Mouse (Mus musculus) retina, embryonic 14.5 days (tissue): ENCODE measurements around the gene Bsg.

ENCODE experiments used
- DNase-seq: peaks from one replicate; pipeline ENCODE4 v3.0.0-alpha.2; 2015; ENCODE audit warnings: low spot score

Bsg gene

DNA sequence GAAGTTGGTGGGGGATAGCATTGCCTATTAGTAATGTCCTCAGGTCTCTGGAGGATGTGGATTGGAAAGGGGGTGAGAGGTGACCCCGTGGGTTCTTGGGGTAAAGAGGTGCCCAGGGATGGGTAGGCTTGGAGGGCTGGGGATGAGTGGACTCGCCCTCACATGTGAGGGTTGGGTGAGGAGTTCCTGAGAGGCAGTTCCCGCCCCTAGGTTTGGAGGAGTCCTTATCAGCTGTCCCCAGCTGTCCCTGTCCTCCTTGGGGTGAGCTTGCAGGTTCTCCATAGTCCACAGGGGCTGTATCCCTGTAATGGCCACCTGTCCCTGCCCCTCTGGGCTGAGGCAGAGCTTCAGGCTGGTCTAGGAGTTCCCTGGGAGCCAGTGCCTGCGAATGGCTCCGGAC, 1.7 kb downstream of the Bsg start:
- DNase-seq: no peak

DNA sequence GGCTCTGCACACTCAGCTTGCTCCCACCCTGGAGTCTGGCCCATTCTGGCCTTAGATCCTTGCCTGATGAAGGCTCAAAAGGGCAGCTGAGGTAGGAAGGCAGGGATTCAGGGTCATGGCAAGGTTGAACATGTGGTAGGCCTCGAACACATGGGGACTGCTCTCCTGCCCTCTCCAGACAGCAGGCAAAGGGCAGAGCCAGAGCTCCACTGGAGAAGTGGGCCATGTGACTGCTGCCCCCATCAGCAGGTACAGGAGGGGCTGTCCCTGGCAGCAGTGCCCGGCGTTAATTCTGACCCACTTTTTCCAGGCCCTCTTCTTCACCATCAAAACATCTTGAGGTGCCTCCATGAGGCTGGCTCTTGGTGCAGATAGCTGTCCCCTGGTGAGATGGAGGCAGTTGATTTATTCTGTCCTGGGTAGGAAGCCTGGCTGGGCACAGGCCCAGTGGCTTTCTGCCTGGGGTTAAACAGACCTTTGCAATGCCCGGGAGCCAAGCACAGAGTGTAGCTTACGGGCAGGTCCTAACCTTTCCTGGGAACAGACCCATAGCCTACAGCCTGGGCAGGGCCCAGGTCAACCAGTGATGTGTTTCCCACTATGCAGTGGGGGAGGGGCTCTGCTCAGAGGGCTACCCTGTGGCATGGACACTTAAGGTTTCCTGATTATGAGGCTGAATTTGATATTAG, 2.3 kb downstream of the Bsg start:
- no peak for DNase-seq

DNA sequence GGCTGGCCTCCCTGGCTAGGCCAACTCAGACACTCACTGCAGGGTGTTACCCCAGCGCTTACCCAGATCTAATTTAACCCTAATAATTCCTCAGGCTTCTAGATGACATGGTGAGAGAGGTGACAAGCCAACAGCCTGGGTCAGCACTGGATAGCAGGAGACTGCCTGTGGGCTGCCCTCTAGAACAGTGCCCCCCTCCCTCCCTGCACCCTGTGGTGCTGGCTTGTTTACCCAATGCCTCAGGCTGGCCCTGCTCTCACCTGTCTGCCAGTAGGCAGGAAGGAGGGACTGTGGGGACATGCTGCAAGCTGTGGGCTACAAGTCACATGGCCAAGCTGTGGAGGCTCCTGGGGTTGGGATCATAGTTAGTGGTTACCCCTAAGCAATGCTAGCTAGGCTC, 2.9 kb downstream of the Bsg start:
- DNase-seq: no peak

DNA sequence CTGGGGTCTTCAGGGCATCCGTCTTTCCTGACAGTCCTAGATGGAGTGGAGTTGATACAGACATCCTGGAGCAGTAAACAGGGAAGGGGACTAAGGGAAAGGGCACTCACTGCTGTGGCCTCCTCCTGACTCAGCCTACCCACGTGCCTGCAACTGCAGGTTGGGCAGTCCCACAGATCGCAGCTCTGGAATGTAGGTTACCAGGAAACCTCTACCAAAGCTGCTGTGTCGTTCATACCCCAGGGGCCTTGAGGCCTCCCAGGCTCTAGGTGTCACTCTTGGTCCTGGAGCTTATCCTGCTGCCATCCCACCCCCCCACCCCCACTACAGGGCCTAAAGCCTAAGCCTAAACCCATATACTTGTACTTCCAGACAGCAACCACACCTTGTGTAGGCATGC, 3.5 kb downstream of the Bsg start:
- DNase-seq: no peak

DNA sequence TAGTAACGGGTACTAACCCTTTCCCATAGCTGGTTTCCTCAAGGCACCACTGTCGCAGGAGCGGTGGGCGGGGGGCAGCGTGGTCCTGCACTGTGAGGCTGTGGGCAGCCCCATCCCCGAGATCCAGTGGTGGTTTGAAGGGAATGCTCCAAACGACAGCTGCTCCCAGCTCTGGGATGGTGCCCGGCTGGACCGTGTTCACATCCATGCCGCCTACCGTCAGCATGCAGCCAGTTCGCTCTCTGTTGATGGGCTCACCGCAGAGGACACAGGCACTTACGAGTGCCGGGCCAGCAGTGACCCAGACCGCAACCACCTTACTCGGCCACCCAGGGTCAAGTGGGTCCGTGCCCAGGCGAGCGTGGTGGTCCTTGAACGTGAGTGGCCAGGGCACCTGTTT, 4.4 kb downstream of the Bsg start:
- DNase-seq: no peak

DNA sequence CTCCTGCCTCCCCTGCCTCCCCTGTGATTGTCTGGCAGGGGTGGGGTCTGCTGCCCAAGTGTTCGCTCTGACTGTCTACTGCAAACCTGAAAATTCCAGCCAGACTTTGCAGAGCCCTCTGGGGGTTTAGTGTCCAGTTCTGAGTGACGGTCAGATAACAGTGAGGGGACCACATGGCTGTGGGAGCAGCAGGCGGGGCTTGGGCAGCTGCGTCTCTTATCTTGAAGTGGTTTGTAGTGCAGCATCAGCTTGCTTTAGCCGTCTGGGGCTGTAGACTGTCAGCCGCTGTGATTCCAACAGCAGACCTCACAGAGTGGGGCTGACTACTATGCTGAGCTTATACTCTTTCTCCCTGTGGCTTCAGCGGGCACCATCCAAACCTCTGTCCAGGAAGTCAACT, 5.0 kb downstream of the Bsg start:
- no peak for DNase-seq

DNA sequence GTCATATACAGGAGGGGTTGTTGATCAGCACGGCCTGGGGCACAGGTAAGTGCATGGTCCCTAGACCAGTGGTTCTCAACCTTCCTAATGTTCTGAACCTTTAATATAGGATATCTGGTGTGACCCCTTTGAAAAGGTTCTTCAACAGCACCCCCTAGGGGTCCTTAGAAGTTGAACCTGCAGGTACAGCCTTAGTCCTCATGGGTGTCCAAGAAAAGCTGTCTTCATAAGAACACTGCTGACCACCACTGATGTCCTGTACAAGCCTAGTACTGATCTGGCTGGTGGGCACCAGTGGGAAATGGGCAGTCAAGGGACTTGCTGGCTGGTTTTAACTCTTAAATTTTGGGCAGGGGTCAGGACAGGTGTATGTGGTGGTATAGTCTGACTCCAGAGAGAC, 7.7 kb downstream of the Bsg start:
- DNase-seq: peak; percentile 59

DNA sequence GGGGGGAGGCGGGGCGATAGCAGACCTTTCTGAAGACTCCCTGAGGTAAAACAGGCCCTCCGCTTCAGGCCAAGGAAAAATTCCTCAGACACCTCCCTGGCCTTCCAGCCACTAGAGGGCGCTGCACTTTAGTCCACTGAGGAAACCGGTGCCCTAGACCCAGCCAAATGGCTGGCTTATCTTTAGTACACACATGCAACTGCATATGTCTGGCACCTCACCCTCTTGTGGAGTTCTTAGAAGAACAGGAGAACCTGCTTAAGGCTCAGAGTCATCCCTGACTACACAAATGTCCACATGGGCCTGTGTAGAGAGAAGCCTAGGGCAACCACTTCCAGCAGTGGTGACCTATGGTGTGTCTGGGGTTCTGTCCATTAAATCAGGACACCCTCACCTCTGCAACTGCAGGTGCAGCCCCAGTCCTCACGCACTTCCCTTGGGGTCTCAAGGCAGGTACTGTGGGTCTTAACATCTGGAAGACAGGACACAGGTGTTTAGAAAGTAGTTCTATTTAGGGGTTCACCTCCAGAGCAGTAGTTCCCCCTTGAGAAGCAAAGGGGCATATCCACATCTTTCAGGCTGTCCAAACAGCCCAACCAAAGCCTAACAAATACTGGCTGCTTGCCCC, 8.3 kb downstream of the Bsg start:
- peak; percentile 90 for DNase-seq

DNA sequence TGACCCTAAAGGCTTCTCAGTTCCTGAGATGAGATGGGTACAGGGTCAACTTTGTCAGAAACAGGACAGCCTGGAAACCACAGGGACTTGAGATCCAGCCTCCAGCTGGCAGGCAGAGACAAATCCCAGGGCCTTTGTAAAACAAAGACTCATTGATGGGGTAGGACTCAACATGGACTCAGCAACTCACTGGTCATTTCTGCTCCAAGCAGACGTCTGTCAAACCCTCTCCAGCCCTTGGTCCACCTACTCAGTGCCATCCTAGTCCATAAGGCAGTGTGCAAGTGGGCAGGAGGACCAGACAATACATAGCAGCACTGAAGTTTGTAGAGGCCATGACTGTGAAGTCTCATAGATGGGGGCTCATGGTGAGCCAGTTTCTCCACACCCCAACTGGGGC, 8.9 kb downstream of the Bsg start:
- no peak for DNase-seq

DNA sequence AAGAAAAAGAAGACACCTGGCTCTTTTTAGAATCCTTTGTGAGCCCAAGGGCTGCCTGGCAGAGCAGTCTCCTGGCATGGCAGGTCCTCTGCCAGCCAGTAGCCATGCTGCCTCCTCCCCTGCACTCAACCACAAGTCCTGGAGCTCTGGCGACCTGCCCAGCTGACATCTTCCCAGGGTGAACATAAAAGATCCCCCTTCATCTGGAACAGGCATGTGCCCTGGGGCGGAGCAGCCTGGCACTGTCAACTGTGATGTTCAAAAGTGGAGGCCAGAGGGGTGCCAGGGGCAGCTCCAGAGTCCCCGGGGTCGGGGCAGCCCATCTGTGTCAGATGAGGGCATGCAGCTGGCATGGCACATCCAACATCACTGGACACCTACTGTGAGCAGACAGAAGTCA, 10.7 kb downstream of the Bsg start:
- no peak for DNase-seq

DNA sequence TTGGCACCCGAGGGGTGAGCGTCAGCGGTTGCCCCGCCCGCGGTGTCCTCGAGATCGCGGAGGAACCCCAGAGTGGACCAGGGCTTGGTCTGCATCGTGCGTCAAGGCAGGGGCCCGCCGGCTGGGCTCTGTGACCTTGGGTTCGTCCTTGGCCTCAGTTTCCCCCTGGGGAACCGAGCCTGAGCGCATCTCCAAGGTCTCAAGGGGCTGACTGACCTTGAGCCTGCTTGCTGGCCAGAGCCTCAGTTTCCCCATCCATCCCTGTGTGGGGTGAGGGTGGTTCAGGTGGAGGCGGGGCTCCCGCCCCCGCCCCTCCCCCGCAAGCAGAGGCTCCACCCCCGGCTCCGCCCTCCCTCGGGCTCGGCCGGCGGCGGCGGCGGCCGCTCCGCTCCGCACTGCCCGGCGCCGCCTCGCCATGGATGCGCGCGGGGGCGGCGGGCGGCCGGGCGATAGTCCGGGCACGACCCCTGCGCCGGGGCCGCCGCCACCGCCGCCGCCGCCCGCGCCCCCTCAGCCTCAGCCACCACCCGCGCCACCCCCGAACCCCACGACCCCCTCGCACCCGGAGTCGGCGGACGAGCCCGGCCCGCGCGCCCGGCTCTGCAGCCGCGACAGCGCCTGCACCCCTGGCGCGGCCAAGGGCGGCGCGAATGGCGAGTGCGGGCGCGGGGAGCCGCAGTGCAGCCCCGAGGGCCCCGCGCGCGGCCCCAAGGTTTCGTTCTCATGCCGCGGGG, 12.1 kb downstream of the Bsg start, which contains the start of gene Hcn2:
TSS of gene Hcn2 (plus strand) at position 381 of the 734 bp plus-strand sequence.
- peak; percentile 35 for DNase-seq

DNA sequence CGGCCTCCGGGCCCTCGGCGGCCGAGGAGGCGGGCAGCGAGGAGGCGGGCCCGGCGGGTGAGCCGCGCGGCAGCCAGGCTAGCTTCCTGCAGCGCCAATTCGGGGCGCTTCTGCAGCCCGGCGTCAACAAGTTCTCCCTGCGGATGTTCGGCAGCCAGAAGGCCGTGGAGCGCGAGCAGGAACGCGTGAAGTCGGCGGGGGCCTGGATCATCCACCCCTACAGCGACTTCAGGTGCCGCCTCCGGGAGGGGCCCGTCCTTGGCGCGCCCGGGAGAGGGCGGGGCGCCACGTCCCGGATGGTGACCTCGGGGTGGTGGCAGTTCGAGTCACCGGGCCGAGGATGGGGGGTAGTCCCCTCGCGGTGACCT, 12.7 kb downstream of the Bsg start:
- peak; percentile 27 for DNase-seq

DNA sequence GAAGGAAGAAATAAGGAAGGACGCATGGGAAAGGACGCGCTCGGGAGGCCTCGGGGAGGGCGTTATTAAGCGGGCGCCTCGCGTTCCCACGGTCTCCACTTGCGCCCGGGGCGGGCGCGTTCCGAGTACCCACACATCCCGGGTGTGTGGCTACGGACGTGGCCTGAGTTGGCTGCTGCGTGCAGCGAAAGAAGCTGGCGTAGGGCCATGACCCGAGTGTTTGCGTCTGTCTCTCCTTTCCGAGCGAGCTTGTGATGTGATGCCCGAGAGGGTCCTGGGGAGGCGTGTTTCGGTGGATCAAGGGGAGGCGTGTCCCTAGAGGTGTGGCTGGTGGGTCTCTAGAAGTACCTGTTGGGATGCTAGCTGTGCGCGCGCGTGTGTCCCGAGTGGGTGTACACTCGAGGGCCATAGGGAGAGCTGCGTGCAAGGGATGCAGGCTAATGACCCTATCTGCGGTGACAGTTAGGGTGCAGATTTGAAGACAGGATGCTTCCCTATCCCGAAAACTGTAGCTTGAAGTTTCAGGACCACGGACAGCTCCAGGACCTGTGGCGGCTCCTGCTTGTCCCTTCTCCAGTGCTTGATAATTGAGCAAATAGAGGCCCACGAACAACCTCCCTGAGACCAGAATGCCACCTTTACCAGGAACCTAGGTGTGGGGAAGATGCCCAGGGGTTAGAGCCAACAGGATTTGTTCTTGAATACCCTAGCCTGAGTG, 13.5 kb downstream of the Bsg start:
- DNase-seq: peak; percentile 82

DNA sequence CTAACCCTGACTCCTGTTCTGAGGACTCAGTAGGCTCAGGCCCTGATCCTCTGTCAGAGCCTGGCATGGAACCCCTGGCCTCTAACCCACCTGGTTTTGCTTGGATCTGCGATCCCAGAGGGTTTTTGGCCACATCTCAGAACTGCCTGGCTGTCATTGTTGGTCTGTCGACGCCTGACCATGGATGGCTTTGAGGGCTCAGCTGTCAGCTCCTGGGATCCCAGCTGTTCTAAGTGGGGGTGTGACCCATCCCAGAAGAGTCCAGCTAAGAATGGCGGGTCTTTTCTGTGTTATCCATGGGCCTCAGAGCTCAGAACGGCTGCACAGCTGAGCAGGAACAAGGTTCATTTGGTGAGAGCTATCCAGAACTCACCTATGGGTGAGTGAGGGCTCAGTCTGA, 16.8 kb downstream of the Bsg start:
- DNase-seq: no peak

DNA sequence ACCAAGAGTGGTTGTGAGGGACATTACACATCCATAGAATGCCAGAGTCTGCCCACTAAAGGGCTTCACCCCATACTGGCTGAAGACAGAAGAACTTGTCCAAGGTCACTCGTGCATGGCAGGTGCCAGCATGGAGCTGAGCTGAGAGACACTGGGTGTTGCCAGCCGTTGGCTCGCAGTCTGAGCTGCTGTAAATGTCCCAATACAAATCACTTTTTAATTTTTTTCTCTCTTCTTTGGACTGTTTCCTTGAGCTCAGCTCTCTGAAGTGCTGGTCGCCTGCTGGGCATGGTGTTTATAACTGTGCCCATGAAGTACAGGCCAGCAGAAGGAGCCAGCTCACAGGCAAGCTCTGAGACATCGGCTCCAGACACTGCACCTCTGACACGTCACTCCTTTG, 18.8 kb downstream of the Bsg start:
- DNase-seq: no peak

DNA sequence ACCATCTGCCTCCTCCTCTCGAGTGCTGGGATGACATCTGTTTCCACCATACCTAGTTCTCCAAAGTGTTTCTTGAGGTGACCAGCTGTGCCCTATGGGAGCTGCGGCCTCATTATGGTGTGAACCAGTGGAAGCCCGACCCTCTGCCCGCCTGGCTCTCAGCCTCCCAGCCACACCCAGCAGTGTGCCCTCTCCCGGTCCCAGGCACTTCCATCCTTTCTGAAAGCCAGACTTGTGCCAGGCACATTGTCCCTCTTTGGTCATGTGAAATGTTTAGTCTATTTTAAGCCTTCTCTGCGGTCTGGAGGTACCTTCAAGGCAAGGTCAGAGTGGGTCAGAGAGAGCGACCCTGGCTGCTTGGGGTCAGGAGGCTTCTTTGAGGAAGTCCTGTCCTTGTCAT, 19.4 kb downstream of the Bsg start:
- DNase-seq: no peak

DNA sequence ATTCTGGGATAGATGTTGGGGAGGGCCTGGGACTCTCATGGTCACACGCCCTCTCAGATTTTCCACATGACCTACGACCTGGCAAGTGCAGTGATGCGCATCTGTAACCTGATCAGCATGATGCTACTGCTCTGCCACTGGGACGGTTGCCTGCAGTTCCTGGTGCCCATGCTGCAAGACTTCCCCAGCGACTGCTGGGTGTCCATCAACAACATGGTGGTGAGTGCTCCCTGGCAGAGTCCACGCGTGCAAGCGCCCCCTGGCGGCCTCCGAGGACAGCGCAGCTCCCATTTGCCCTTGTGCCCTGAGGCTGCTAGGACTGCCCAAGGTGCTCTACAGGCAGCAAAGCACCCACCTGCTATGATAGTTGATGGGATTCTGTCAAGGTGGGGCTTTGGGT, 21.8 kb downstream of the Bsg start:
- DNase-seq: peak; percentile 60

DNA sequence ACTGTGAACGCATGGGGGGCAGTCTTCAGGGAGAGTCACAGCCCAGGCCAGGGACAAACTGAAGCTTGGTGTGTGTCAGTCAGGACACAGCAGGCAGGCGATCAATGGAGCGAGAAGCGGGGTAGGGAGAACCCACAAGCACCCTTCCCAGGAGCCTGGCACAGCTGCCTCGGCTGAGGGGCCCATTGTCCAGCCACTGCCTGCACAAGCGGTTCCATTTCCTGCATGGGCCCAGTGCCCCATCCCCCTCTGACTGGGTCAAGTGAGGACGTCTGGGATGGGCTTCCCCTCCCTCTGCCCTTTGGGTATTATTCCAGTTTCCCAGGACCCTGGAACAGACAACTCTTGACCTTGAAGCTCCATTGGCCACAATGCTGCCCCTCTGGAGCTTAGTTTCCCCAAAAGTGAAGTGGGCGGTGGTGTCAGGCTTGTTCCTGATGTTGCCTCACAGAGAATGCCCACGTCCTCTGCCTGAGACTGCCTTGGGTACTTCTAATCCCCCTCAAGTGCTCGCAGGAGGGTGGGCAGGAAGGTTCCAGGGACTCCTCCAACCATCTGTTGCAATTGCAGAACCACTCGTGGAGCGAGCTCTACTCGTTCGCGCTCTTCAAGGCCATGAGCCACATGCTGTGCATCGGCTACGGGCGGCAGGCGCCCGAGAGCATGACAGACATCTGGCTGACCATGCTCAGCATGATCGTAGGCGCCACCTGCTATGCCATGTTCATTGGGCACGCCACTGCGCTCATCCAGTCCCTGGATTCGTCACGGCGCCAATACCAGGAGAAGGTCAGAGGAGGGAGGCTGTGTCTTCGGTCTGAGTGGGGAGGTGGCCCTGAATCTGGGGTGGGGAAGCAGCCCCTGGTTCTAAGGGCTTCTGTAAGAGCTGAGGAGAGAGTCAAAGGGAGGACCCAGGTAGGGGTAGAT, 24.3 kb downstream of the Bsg start:
- no peak for DNase-seq

DNA sequence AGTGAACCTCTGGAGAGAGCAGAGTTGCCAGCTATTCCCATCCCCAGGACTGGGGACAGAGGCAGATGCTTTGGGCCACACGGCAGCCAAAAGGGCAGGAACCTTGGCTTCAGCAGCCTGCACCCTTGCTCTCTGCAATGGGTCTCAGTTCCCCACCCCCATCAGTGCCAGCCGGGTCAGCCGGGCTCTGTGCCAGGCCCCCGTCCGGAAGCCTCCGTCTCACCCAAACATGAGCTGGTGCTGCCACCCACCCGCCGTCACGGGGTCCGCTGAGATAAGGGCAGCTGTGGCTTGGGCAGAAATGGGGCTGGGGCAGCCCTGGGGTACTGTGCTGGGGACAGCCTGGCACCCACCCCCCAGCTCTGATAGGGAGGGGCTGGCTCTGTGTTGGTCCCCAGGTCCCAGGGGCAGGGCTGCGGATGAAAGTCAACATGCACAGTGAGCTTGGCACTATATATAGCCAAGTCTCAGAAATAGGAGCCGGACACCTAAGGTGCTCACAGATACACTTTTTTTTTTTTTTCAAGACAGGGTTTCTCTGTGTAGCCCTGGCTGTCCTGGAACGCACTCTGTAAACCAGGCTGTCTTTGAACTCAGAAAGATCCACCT, 25.2 kb downstream of the Bsg start:
- no peak for DNase-seq

DNA sequence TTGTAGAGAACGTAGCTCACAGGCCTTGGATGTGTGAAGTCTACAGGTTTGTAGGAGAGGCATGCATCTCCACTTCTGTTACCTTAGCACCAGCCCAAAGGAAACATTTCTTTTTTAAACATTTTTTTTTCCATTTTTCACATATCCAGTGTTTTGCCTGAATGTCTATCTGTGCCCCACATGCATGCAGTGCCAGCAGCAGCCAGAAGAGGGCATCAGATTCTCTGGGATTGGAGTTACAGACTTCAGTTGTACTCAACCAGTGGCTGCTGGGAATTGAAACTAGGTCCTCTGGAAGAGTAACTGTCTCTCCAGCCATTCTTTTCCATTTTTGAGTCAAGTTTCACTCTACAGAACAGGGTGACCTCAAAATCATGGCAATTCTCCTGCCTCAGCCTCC, 28.2 kb downstream of the Bsg start:
- DNase-seq: no peak

DNA sequence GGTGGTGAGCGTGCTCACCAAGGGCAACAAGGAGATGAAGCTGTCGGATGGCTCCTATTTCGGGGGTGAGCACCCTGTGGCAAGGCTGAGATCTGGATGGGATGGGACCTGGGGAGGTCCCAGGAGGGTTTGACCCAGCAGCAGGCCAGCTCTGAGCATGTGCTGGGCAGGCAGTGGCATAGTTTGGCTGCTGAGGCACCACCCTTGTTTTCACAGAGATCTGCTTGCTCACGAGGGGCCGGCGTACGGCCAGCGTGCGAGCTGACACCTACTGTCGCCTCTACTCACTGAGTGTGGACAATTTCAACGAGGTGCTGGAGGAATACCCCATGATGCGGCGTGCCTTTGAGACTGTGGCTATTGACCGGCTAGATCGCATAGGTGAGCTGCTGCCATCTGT, 29.6 kb downstream of the Bsg start:
- DNase-seq: no peak
